Mouse (Mus musculus) bone marrow, adult 2 months (tissue): ENCODE results near the gene Nradd. TPM values are rescaled to one million over a fixed set of nuclear protein-coding genes. Genes with fewer than 3 reads are reported as not detected.

Experiments used
- H3K27ac ChIP-seq: fragments of 200-500 bp; 2 replicates; pipeline ENCODE4 v1.5.1; 2012; ENCODE audit warnings: low read depth, mild to moderate bottlenecking, control low read depth, inconsistent platforms, low read length; ENCODE audit not compliant: control insufficient read depth, poor library complexity, insufficient read depth
- H3K4me1 ChIP-seq: fragments of 200-500 bp; 2 replicates; pipeline ENCODE4 v1.6.1; 2011; ENCODE audit warnings: low read length; ENCODE audit not compliant: control insufficient read depth, insufficient read depth
- H3K4me3 ChIP-seq: fragments of 200-500 bp; replicated peaks from 2 replicates; pipeline ENCODE3; 2011; ENCODE audit warnings: mild to moderate bottlenecking, low read depth, low read length, control low read depth; ENCODE audit not compliant: control insufficient read depth
- CTCF ChIP-seq: fragments of 200-500 bp; IDR thresholded peaks from 2 replicates; pipeline ENCODE4 v1.5.1; 2011; ENCODE audit warnings: low read length, control low read depth; ENCODE audit not compliant: control insufficient read depth, insufficient read depth
- POLR2A ChIP-seq: fragments of 200-500 bp; IDR thresholded peaks from 2 replicates; pipeline ENCODE4 v1.6.1; 2011; ENCODE audit warnings: low read depth, mild to moderate bottlenecking, control low read depth, low read length, borderline replicate concordance; ENCODE audit not compliant: control insufficient read depth
- WGBS: fragments of 180-500 bp; shearing (Covaris S2); methylation state at CpG from one replicate; pipeline ENCODE4 v1.1.7; 2018; 5-methylcytosine and 5-hydroxymethylcytosine counted together
- polyA plus RNA-seq: library from polyadenylated mRNA; stranded (reverse); fragments of >200 nt; gene quantifications from 2 replicates; pipeline ENCODE4 v1.2.4, GENCODE M21; 2011; ENCODE audit warnings: low replicate concordance; ENCODE audit not compliant: missing spikeins, insufficient read depth, insufficient read length

Gene Nradd
- polyA plus RNA-seq, 1 experiment: 23.7 TPM

GRCm38 (mm10) chr9:110655651-110656007 lies 31.4 kb upstream of the Nradd start:
- peak overlapping the region; percentile 84 for H3K4me3 ChIP-seq
- TF ChIP-seq CTCF (no peak), POLR2A (no peak)
- H3K27ac ChIP-seq: peak overlapping the region; percentile 14
- peaks cover 14% of the 10 kb centered on the region for H3K4me1 ChIP-seq
- 88% methylated on average over 10 of the region's 10 CpGs for WGBS

GRCm38 (mm10) chr9:110654726-110655650 lies 30.7 kb upstream of the Nradd start:
- no peak overlapping the region for H3K4me3 ChIP-seq
- peaks cover 13% of the 10 kb centered on the region for H3K4me1 ChIP-seq
- no peak for TF ChIP-seq CTCF
- TF ChIP-seq POLR2A: no peak
- H3K27ac ChIP-seq: peak overlapping the region; percentile 20; the same call in 1 of the 2 replicates
- 79% methylated on average over 19 of the region's 19 CpGs for WGBS

- Histone ChIP-seq H3K4me3 (peak within 1 kb of the TSS; percentile 77), H3K4me1 (peaks cover 9% of the 10 kb centered on the region), H3K27ac (peak within 1 kb of the TSS; percentile 73)
- WGBS: under 1% methylated on average over 70 of the region's 75 CpGs
- peak; percentile 69; the same call in 1 of the 2 replicates for TF ChIP-seq POLR2A
- TF ChIP-seq CTCF: no peak
Observed at GRCm38 (mm10) chr9:110653655-110654461, 29.6 kb upstream of the Nradd start, which contains the start of gene Nbeal2. Gene Nbeal2 (minus strand): TSS chr9:110654161.

GRCm38 (mm10) chr9:110652963-110653654 lies 28.9 kb upstream of the Nradd start:
- Histone ChIP-seq H3K4me1 (peaks cover 11% of the 10 kb centered on the region), H3K4me3 (peak overlapping the region; percentile 77), H3K27ac (peak overlapping the region; percentile 73)
- TF ChIP-seq POLR2A (no peak), CTCF (no peak)
- WGBS: 3% methylated on average over 14 of the region's 14 CpGs

GRCm38 (mm10) chr9:110651931-110652722 lies 27.9 kb upstream of the Nradd start:
- TF ChIP-seq POLR2A (0 out of 2 replicates have a peak, but pooled peaks have one; percentile 27), CTCF (peak; percentile 23; the same call in 1 of the 2 replicates)
- Histone ChIP-seq H3K27ac (peak overlapping the region; percentile 73), H3K4me3 (peak overlapping the region; percentile 77), H3K4me1 (peaks cover 9% of the 10 kb centered on the region)
- WGBS: 1% methylated on average over 13 of the region's 13 CpGs

GRCm38 (mm10) chr9:110649775-110650174 lies 25.5 kb upstream of the Nradd start:
- no peak overlapping the region for H3K27ac ChIP-seq
- no peak for TF ChIP-seq POLR2A
- TF ChIP-seq CTCF: no peak
- H3K4me1 ChIP-seq: peaks cover 12% of the 10 kb centered on the region

GRCm38 (mm10) chr9:110645219-110645618 lies 21.0 kb upstream of the Nradd start:
- Histone ChIP-seq H3K27ac (peak overlapping the region; percentile 85), H3K4me3 (peak overlapping the region; percentile 76), H3K4me1 (peaks cover 10% of the 10 kb centered on the region; the same call in 1 of the 2 replicates)
- TF ChIP-seq POLR2A (no peak; the same call in 1 of the 2 replicates), CTCF (no peak)
- WGBS: 4% methylated on average over 9 of the region's 9 CpGs

More at GRCm38 (mm10) chr9:110649775-110650174, 25.5 kb upstream of the Nradd start:
- no peak overlapping the region for H3K4me3 ChIP-seq
